Mouse (Mus musculus): Measurements from ENCODE around the gene Lgr6. TPM values are rescaled to one million over a fixed set of nuclear protein-coding genes. Genes with fewer than 3 reads are reported as not detected.
"Not testable (repeated sequence)": the region's sequence is repeated elsewhere in the genome, so short reads cannot be mapped to it uniquely, and the experiment has no call there.

Lgr6 gene
- total RNA-seq, 2 experiments from 2014 or later, result 8.6 to 9.4 TPM

DNA sequence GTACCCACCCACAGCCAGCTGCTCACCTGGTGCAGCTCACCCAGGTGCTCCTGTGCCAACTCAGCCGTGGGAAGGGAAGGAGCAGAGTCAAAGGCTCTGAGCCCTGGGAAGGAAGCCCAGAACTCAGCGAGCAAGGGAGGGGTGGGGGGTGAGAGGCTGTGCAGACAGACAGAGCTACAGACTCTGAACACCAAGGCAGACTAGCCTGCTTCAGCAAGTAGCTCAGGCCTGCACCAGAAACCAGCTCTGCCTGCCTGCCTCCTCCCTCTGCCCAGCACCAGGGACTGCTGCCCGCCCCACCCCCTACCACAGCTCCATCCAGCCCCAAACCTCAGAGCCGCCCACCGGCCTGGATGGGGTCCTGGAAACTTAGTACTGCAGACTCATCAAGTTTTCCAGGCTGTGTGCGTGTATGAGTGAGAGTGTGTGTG lies 22.9 kb upstream of the Lgr6 start:
- no peak for DNase-seq

DNA sequence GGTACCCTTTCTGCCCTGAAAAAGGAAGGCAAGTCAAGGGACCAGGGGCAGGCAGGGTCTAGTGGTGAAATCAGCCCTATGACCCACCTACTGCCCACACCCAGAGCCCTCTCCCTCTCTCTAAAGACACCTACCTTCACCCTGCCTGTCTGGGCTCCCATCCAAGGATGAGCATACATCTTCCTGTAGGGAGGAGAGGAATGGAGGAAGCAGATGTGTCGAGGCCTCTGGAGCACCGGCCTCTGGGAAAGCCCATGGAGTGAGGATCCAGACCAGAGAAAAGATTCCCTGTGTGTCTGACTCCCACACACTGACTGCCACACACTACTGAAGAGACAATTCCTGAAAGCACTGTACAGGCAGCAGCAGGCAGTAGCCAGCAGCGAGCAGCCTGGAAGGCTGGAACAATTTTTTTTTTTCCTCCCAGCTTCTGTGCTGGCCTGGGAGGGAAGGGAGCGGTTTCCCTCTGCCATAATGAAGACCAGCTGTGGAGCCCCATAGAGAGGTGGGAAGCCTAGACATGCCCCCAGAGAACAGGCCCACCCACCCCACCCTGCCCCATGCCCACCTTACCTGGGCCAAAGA lies 21.5 kb upstream of the Lgr6 start:
- no peak for DNase-seq

DNA sequence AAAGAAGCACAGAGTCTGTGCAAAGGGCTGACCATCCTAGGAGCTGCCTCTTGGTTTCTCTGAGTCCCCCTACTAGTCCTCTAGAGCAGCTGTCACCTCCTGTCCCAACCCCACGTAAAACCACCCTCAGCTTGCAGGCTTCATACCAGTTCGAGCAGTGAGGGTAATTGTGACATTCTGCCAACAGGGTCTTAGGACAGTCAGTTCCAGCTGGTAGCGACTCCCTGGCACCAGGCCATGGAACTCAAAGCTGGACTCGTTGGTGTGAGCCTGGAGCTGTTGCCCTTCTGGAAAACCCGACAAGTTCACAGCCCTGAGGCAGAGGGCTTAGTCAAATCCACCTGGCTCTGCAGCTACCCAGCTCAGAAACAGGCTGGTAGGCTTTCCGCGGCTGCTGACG lies 20.9 kb upstream of the Lgr6 start:
- no peak for DNase-seq

DNA sequence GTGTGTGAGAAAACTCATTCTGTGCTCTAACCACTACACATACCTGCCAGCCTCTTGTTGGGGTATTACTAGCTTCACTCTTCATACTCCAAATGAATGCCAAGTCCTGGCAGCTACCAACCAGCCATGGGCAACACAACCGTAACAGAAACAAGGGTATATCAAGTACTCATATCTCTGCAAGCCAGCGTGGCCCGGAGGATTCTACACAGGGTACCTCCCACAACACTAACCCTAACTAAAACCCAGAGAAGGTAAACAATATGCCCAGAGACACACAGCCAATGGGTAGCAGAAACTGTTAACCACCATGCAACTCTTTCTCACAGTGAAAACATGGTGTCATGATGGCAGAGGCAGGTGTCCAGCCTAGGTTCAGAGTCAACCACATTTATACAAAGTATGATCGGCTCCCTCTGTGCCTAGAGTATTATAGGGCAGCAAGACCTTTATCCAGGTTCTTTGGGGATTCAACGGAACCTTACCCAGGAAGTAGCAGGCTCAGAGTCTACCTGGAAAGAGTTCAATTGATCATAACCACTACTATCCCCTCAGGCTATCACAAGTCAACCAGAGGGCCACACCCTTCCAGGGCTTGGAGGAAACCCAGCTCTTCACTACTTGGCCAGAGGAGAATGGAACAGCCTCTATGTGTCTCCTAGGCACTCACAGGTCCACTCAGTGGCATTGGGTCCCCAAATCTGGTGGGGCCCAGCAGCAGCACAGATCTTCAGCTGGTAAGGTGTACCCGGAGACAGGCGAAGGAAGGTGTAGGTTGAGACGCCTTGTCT lies 19.7 kb upstream of the Lgr6 start:
- DNase-seq, result no peak

DNA sequence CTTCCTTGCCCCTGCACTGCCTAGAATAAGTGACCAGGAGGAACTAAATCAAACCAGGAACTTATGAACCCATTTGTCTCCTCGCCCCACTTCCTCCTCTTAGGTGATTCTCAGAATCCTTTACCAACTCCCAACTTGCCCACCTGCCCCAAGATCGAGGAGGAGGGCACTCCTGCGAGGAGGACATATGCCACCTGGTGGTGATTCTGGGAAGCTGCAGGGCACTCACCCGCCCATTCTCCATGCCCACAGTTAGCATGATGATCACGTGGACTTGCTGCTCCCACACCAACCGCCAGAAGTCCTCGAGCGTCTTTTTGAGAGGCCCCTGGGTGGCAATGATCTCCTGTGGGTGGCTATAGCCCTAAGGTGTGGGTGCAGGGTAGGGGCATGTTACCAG lies 7.6 kb upstream of the Lgr6 start:
- peak; percentile 50 for DNase-seq

DNA sequence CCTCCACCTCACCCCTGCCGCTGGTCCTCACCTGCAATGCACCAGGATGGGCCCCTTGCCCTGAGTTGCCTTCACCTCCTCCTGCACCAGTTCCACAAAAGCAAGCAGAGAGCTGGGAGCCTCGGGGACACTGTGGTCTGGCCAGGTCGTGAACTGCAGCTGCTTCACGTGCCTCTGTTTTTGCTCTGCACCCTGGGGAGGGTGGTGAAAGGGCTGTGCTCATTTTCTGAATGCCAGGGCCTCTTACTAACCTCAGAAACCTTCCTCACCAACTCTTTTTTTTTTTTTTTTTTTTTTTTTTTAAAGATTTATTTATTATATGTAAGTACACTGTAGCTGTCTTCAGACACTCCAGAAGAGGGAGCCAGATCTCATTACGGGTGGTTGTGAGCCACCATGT lies 6.2 kb upstream of the Lgr6 start:
- DNase-seq, result not testable (repeated sequence)

DNA sequence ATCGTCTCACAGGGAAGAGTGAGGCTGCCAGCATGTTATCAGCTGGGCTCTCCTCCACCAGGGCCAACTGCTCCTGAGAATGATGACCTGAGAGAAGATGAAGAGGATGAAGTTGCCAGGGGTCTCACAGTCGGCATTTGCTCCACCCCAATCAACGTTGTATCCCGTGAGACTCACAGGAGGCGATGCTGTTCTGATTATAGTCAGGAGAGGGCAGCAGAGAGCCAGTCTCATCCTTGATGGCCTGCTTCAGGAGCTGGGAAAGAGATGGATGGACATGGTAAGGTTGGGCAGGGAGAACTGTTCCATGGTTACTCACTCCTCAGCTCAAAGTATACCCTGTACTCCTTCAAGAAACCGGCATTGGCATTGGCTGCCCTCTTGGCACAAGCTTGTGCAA lies 5.0 kb upstream of the Lgr6 start:
- DNase-seq, result peak; percentile 85

DNA sequence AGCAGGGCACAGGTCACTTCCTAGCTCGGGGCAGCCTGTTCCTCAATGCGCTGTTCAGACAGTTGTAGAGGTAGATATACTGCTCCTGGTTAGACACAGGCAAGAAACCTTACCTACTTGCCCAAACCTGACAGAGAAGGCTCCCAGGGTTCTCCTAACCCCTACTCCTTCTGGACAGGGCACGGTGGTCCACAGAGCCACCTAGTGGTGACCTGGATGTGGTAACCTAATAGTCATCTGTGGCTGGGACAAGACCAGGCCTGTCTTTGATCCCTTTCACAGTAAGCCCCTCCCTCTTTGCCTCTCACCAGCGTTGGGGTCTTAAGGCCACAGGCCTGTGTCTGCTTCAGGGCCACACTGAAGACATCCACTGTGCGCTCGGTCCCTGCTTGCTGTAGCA lies 3.5 kb upstream of the Lgr6 start:
- peak; percentile 68 for DNase-seq

DNA sequence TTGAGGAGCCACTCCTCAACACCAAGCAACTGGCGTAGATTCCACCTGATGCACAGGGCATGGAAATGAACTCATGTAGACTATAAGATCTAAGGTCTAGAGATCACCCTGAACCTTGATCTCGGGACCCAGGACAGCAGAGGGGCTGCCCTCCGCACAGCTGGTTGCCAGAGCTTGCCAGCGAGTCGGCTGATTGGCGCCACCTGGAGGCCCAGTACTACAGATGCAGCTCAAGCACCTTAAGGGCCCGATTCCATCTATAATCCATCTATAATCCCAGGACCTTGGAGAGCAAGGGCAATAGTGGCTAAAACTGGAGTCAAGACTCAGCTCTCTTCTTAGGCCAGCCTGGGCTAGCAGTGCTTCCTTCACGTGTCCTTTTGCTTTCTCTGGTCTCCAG lies 875 bp upstream of the Lgr6 start:
- peak; percentile 86 for DNase-seq

DNA sequence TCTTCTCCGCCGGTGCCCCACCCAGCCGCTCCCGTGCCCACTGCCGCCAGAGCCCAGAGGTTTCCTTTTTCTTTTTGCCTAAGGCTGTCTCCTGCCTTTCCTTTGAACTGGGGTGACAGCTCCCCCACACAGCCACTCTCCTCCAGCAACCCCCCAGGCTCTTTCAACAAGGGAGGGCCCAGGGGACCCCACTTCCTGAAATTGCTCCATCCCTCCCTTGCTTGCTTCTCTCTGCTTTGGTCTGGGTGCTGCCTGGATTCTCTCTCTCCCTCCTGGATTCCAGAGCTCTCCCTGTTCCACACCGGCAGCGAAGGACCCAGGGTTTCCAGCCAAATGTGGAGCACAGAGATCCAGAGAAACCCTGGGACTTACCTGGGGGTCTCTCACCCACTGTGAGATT lies 4.7 kb downstream of the Lgr6 start:
- DNase-seq, result no peak

DNA sequence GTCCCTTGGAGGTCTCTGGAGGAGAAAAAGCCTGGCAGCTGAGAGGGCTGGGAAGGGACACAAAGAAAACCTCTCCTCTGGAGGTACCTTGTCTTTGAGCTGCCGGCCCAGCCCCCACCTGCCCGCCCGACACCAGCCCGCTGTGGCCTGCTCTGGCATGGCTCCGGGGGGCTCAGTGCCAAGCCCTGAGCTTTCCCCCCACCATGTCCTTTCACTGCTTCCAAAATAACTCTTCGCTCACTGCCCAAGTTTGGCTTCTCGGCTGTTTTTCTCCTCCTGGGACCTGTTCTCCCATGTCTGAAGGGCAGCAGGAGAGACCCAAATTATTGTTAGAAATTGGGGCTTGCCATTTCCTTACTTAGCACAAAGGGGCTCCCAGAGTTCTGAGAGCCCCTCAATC lies 6.6 kb downstream of the Lgr6 start:
- peak; percentile 87 for DNase-seq

DNA sequence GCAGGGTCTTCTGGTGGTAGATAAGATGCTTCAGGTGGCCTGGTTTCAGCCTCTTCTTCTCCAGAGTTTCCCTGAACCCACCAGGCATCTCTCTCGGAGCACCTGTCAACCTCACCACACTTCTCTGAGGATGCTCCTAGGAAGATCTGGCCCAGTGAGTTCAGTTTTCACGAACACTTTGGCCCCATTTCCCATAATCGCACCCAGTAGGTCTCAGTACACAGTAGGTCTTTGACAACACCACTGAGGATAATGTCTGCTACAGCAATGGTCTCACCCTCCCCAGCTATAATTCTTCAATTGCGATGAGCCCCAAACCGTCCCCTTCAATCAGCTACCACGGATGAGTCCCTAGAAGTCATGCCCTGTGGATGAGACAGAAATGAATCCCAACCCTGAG lies 7.6 kb downstream of the Lgr6 start:
- DNase-seq, result no peak

DNA sequence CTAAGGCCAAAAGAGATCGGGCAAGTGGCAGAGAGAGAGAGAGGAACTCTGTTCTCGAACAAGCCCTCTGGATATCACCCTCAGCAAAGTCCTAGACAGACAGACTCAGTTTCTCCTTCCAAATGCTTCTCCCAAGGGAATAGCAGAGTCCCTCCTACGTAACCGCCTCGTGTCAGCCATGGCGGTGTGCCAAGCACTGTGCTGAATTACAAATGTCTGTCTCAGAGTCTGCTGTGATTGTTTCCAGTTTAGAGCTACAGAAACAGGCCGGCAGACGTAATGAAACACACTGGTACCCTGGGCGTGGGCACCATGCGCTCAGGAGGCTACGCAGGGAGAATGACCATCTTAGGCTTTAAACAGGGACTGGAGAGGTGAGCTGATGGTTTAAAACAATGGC lies 8.8 kb downstream of the Lgr6 start:
- DNase-seq, result no peak

DNA sequence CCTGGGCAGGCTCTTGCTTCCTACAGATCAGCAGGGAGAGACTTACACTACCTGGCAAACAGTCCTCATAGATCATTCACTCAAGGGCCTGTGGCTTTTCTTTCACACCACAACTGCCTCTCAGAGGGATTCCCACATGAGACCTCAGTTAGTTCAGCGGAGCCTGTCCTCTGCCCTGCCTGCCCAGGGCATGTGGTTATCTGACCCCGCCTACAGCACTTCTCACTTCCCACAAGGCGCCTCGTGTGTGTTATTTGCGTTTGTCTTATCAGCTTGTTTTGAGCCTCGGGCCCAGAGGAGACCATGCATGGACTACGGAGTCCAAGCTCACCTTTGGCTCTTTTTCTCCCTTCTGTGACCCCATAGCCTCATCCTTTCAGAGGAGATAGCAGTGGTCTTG lies 9.9 kb downstream of the Lgr6 start:
- no peak for DNase-seq

DNA sequence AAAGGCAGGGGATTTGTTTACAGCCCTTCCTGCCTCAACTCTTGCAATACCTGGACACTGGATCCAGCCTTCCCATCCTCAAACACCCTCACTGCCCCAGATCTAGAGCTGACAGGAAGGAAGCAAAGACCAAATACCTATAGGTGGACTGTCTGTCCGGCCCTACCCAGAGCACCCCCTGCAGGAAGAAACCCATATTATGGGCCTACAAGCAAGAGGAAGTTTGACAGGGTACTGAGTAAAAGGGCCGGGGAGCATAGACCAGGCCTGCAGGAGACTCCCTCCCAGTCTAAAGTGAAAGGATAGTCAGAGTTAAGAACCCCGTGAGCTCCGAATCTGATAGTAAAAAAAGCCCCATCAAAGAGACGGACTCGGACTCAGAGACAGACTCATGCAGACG lies 10.4 kb downstream of the Lgr6 start:
- no peak for DNase-seq

DNA sequence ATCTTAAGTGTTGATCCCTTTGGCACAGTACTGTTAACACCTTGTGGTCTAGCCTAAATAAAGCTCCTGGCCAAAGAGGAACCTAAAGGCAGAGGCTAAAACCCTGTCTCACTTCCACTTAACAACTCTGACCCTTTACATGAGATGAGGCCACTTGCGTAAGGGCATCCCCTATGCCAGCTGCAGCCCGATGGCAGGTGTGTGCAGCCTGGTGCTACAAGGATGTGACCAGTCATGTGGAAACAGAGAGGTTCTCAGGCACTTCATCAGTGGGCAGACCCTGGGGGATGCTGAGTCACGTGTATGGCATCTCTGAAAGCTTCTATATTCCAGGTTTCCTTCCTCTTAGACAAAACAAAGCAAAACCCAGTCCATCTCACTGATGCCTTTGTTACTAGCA lies 14.2 kb downstream of the Lgr6 start:
- DNase-seq, result no peak

DNA sequence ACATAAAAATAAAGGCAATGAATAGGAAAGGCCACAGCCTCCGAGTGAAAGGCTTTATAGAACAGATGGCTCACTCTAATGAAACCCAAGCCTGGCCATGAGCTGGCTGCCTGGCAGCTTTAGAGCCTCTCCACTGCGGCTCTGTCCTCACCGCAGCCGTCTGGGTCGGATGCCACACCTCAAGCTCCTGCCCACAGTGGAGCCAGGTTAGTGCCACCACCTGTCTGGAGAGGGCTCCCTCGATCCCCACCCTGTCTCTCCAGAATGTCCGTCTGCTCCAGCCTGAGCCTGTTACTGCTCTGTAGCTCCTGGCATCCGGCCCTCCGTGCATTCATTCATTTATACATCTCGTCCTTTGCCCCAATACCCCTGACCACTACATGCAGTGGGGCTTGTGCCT lies 15.4 kb downstream of the Lgr6 start:
- DNase-seq, result no peak

DNA sequence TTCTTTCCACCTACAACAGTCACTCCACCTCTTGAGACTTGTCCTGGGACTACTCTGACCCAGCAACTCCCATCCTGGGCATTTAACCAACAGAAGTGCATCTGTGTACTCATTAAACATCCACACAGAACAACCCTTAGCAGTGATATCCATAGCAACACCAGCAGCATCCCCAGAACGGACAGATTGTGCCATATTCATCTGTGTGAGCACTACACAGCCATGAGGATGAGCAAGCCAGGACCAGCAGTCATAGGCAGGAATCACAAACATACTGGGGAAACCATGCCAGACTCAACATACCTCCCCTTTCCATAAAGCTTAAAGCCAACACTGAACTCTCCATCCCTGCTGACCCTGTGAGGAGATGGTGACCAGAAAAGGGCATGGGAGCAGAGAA lies 17.7 kb downstream of the Lgr6 start:
- DNase-seq, result no peak

DNA sequence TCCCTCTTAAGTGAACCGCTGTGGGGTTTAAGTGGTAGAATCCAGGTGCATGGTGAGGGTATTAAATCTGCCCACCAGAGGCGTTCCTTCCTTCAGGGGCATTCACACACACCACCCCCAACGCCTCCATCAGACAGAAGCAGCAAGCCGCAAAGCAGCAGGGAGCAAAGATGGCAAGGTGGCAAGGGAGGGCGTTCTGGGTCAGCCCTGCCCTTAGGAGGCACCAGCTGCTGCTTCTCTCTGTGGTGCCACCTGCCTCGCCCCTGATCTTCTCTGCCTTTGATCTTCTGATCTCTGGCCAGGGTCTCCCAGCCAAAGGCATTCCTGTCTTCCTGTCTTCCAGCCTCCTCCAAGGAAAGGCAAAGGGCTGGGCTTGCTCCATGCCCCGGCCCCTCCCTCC lies 19.1 kb downstream of the Lgr6 start:
- DNase-seq, result no peak

DNA sequence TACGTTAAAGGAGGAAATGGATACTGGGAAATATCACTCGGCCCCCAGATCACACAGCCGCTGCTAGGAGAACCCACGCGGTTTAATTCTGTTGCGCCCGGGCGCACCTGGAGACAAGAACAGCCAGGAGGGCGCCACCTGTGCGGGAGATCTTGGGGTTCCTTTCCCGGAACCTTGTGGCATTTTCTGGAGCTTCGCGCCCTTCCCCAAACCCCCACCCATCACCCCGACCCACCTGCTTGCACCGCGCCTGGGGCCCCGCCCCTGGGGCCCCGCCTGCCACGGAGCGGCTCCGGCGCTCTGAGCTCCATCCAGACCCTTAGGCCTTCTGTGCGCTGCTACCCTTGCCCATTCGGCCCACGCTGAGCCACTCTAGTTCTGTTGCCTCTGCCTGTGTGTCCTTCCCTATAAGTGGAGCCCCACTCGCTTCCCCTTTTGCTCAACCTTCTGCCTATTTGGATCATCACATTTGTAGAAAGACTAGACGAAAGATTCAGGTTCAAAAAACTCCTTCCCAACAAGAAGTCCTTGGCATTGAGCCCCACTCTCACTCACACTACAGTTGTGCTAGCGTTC lies 19.7 kb downstream of the Lgr6 start:
- no peak for DNase-seq

DNA sequence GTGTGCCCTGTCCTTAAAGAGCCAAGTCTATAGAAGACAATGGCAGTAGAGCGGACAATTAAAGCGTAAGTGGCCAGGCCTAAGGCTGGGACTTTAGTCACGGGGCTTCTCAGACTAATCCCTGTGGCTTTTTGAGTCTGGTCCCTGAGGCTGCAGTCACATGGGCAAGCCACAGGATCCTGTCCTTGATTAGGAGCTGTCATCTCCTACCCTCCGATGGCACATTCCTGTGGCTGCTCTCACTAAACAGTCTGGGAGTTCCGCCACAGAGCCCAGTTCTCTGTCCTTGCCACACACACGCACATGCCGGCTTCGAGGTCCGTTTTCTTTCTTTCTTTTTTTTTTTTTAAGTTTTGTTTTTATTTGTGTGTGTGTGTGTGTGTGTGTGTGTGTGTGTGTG lies 21.6 kb downstream of the Lgr6 start:
- DNase-seq, result peak; percentile 55

DNA sequence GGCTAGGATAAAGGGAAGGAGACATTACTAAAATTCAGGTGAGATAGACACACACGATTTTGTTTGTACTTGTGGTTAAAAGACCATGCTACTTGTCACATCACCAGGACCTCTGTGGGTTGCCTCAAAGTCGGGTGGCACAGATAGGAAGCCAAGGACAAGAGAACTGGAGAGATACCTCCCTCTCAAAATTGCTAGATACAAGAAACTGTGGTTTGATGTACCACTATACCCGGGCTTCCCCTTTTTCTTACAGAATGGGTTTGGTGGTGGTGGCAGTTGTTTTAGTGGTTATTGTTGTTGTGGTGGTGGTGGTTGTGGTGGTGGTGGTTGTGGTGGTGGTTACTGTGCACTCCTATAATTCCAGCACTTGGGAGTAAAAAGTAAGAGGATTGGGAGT lies 22.8 kb downstream of the Lgr6 start:
- no peak for DNase-seq

DNA sequence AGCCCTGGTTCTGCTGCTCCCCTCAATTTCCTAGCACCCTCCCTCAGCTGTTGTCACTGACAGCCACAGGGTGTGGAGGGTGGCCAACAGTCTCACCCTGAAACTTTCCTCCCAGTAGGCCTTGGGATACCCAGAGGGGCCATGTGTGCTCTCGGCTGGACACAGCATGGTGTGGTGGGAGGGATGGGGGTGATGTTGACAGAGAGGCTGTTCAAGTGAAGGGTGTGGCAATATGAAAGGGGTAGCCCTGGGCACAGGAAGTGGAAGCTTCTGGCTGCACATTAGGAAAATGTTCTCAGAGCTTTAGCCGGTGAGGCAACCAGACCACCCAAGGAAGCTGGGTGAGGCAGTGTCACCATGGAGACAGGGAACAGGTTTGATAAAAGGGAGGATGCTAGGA lies 26.1 kb downstream of the Lgr6 start:
- DNase-seq, result no peak

DNA sequence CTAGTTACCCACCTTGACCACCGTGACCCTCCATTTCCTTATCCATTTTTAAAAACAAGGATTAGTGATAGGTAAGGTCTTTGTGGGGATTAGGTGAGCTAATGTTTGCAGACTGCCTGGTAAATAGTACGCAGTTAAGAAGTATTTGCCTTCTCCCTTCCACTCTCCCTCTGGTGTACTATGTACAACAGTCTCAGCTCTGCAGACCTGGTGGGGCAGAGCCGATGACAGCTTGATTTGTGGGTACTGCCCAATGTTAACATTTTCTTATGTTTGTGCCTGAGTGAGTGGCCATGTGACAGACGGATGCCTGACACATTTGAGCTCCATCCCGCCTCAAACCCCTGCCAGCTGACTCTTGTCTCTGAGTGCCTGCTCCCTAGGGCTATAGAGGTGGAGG lies 28.6 kb downstream of the Lgr6 start:
- DNase-seq, result no peak
